Mouse (Mus musculus) embryo, embryonic 11 days (tissue): ENCODE results near the gene Ehf.
A peak's percentile ranks its signal among the peaks of the same experiment; 100 is the strongest.

Experiments used
- DNase-seq: peaks from one replicate; pipeline ENCODE4 v3.0.0-alpha.2; 2015

Gene Ehf

GRCm38 (mm10) chr2:103293751-103294150, 9.3 kb downstream of the Ehf start:
- DNase-seq = no peak

GRCm38 (mm10) chr2:103293214-103293613, 9.9 kb downstream of the Ehf start:
- no peak for DNase-seq

GRCm38 (mm10) chr2:103290705-103291269, 12.3 kb downstream of the Ehf start:
- DNase-seq = no peak

- no peak for DNase-seq
Observed at GRCm38 (mm10) chr2:103290167-103290566, 12.9 kb downstream of the Ehf start.

GRCm38 (mm10) chr2:103289407-103289950, 13.6 kb downstream of the Ehf start:
- DNase-seq = no peak

GRCm38 (mm10) chr2:103287716-103288115, 15.4 kb downstream of the Ehf start:
- no peak for DNase-seq

GRCm38 (mm10) chr2:103285561-103285960, 17.5 kb downstream of the Ehf start:
- no peak for DNase-seq

GRCm38 (mm10) chr2:103283730-103284129, 19.3 kb downstream of the Ehf start:
- DNase-seq = no peak

- no peak for DNase-seq
Observed at GRCm38 (mm10) chr2:103282184-103282750, 20.8 kb downstream of the Ehf start.

- DNase-seq = no peak
Observed at GRCm38 (mm10) chr2:103279927-103280326, 23.2 kb downstream of the Ehf start.

GRCm38 (mm10) chr2:103278476-103278875, 24.6 kb downstream of the Ehf start:
- no peak for DNase-seq

- no peak for DNase-seq
Observed at GRCm38 (mm10) chr2:103277794-103278193, 25.3 kb downstream of the Ehf start.

- DNase-seq = no peak
Observed at GRCm38 (mm10) chr2:103275316-103275960, 27.6 kb downstream of the Ehf start.

- DNase-seq = no peak
Observed at GRCm38 (mm10) chr2:103274803-103275202, 28.3 kb downstream of the Ehf start.

- DNase-seq = no peak
Observed at GRCm38 (mm10) chr2:103274270-103274669, 28.8 kb downstream of the Ehf start.

GRCm38 (mm10) chr2:103271481-103271880, 31.6 kb downstream of the Ehf start:
- no peak for DNase-seq

GRCm38 (mm10) chr2:103270556-103271160, 32.4 kb downstream of the Ehf start:
- DNase-seq = no peak

- DNase-seq = no peak
Observed at GRCm38 (mm10) chr2:103239086-103239485, 64.0 kb downstream of the Ehf start.

GRCm38 (mm10) chr2:103226781-103227180, 76.3 kb downstream of the Ehf start:
- no peak for DNase-seq

GRCm38 (mm10) chr2:103220871-103221270, 82.2 kb downstream of the Ehf start:
- no peak for DNase-seq

- no peak for DNase-seq
Observed at GRCm38 (mm10) chr2:103218323-103218722, 84.8 kb downstream of the Ehf start.

GRCm38 (mm10) chr2:103215801-103216200, 87.3 kb downstream of the Ehf start:
- no peak for DNase-seq

GRCm38 (mm10) chr2:103214861-103215260, 88.2 kb downstream of the Ehf start:
- DNase-seq = peak; percentile 47

- DNase-seq = no peak
Observed at GRCm38 (mm10) chr2:103213547-103213946, 89.5 kb downstream of the Ehf start.
